Mouse (Mus musculus): ENCODE measurements around the gene Erc2. TPM values are rescaled to one million over a fixed set of nuclear protein-coding genes. Genes with fewer than 3 reads are reported as not detected.

Gene Erc2
- total RNA-seq, 2 experiments from 2014 or later = 0.36 to 0.41 TPM

DNA sequence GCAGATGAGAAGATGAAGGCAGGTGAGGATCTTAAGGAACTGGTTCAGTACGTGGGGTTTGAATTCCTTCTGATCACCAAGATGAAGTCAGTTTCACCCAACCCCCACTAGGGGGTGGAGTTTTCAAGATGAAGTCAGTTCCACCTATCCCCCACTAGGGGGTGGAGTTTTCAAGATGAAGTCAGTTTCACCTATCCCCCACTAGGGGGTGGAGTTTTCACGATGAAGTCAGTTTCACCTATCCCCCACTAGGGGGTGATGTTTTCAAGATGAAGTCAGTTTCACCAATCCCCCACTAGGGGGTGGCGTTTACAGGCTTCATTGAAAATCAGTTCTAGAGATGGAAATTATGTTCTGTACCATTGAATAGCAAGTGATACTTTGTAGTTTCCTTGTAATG, 181.7 kb downstream of the Erc2 start:
- intact Hi-C loops (cut with DNase I) = no loop called here
- no peak overlapping the region for H3K27ac ChIP-seq
- no peak for DNase-seq
- no peak overlapping the region for H3K4me3 ChIP-seq
- TF ChIP-seq CTCF (IDR thresholded peaks at IDR 0.05) = peak; percentile 85

DNA sequence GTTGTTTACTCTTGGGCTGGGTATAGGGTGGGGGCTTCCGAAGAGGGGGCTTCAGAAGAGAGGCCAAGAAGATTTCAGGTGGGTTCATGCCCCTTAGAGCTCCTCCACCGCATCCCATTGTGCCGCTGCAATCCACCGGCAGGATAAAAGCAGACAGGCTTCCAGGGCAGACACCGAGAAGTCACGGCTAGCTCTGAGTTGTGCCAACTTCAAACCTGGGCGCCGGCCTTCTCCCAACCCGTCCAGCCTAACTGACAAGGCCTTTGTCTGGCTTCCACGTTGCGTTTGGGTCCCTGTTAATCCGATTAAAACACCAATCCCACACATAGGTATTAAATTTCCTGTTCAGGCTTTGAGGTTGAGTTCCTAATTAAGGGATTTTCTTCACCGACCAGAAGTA, 182.8 kb downstream of the Erc2 start:
- DNase-seq = no peak
- intact Hi-C loops (cut with DNase I) = loop anchor here (5.0 kb wide), 3 partner anchors 1287 to 1637 kb away; no protein-coding TSS in a partner anchor
- TF ChIP-seq CTCF (IDR thresholded peaks at IDR 0.05) = no peak
- Histone ChIP-seq H3K27ac (no peak overlapping the region), H3K4me3 (no peak overlapping the region)

DNA sequence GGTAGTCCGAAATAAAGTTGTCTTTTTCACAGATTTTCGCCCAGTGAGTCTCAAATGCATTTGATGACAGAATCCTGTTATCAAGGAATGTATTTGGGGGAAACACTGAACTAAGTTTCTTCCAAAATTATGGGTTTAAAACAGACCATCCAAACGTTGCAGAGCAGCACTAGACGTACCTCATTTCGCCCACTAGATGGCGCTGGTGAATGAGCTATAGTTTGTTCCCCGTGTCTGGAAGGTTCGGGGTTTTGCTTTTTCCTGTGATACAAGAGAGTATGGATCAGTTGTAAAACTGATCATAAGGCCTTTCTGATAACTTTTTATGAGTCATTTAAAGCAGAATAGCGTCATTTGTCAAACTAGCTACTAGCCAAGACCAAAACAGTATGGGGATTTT, 185.9 kb downstream of the Erc2 start:
- TF ChIP-seq CTCF (IDR thresholded peaks at IDR 0.05) = peak; percentile 94
- no peak overlapping the region for H3K27ac ChIP-seq
- DNase-seq = peak; percentile 49
- peak overlapping the region; percentile 31; the same call in 1 of the 2 replicates for H3K4me3 ChIP-seq
- intact Hi-C loops (cut with DNase I) = loop anchor here (2.0 to 5.0 kb wide), 4 partner anchors 699 to 1634 kb away; no protein-coding TSS in a partner anchor

DNA sequence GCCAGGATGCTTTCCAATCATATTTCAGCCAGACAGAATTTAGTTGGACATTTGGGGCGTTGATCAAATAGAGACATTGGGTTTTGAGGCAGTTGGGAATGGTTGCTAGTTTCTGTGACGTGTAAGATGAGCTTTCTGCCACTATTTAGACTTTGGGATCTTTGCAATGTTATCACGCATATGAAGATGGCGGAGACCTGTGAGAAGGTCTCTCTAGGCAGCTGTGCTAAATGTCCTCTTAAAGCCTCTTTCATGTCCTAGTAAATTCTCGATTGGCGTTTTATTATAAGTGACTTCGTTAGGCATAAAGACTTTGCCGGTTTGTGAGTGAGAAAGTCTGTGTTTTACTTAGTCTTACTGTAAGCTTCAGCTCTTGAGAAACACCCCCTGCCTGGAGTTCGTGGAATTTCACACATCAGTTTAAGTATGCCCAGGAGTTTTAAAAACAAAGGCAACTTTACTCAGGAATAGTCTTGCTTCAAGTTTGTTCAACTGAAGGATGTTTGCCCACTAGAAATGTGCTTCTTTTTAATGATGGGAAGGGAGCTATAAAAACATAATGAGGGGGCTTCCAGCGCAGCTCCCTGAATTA, 186.4 kb downstream of the Erc2 start:
- TF ChIP-seq CTCF (IDR thresholded peaks at IDR 0.05) = no peak
- H3K27ac ChIP-seq = no peak overlapping the region
- no peak for DNase-seq
- peak overlapping the region; percentile 31; the same call in 1 of the 2 replicates for H3K4me3 ChIP-seq
- intact Hi-C loops (cut with DNase I) = loop anchor here (2.0 to 5.0 kb wide), 4 partner anchors 698 to 1634 kb away; no protein-coding TSS in a partner anchor

- Histone ChIP-seq H3K27ac (no peak overlapping the region), H3K4me3 (no peak overlapping the region)
- intact Hi-C loops (cut with DNase I) = loop anchor here (10.0 kb wide), 1 partner anchor 144 kb away; no protein-coding TSS in a partner anchor
- DNase-seq = no peak
- no peak for TF ChIP-seq CTCF (IDR thresholded peaks at IDR 0.05)
Observed at GRCm38 (mm10) chr14:27810790-27811189, 188.6 kb downstream of the Erc2 start.

GRCm38 (mm10) chr14:27811649-27812048, 189.4 kb downstream of the Erc2 start:
- intact Hi-C loops (cut with DNase I) = loop anchor here (10.0 kb wide), 1 partner anchor 143 kb away; no protein-coding TSS in a partner anchor
- no peak for DNase-seq
- TF ChIP-seq CTCF (IDR thresholded peaks at IDR 0.05) = no peak
- Histone ChIP-seq H3K27ac (no peak overlapping the region), H3K4me3 (no peak overlapping the region)

- DNase-seq = no peak
- Histone ChIP-seq H3K4me3 (no peak overlapping the region), H3K27ac (no peak overlapping the region)
- intact Hi-C loops (cut with DNase I) = loop anchor here (10.0 kb wide), 1 partner anchor 139 kb away; no protein-coding TSS in a partner anchor
- no peak for TF ChIP-seq CTCF (IDR thresholded peaks at IDR 0.05)
Observed at GRCm38 (mm10) chr14:27815739-27816138, 193.5 kb downstream of the Erc2 start.

GRCm38 (mm10) chr14:27818986-27819385, 196.8 kb downstream of the Erc2 start:
- intact Hi-C loops (cut with DNase I) = loop anchor here (10.0 kb wide), 1 partner anchor 136 kb away; no protein-coding TSS in a partner anchor
- Histone ChIP-seq H3K4me3 (no peak overlapping the region), H3K27ac (no peak overlapping the region)
- DNase-seq = no peak
- no peak for TF ChIP-seq CTCF (IDR thresholded peaks at IDR 0.05)

DNA sequence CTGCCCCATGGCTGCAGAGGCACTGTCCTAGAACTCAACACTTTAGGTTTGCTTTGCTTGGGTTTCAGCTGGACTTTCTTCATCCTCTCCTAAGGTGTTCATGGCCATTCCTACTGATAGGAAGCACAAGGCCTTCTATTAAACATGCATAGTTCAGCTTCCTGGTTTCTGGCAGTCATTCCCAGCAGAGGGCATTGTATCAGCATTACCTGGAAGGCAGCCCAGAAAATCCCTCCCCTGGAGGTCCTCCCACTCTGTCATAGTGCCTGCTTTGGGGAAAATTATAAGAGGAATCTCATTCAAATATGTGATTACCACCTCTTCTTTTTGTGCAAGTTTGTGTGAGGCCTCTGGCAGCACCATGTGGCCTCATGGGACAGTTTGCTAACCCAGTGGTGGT, 199.6 kb downstream of the Erc2 start:
- no peak for TF ChIP-seq CTCF (IDR thresholded peaks at IDR 0.05)
- DNase-seq = no peak
- no peak overlapping the region for H3K4me3 ChIP-seq
- intact Hi-C loops (cut with DNase I) = no loop called here
- no peak overlapping the region for H3K27ac ChIP-seq

- TF ChIP-seq CTCF (IDR thresholded peaks at IDR 0.05) = no peak
- no peak overlapping the region for H3K4me3 ChIP-seq
- no peak for DNase-seq
- H3K27ac ChIP-seq = no peak overlapping the region
- intact Hi-C loops (cut with DNase I) = no loop called here
Observed at GRCm38 (mm10) chr14:27822566-27822965, 200.3 kb downstream of the Erc2 start.

- intact Hi-C loops (cut with DNase I) = no loop called here
- TF ChIP-seq CTCF (IDR thresholded peaks at IDR 0.05) = no peak
- no peak overlapping the region for H3K27ac ChIP-seq
- H3K4me3 ChIP-seq = no peak overlapping the region
- peak; percentile 31 for DNase-seq
Observed at GRCm38 (mm10) chr14:27823048-27823447, 200.8 kb downstream of the Erc2 start.

DNA sequence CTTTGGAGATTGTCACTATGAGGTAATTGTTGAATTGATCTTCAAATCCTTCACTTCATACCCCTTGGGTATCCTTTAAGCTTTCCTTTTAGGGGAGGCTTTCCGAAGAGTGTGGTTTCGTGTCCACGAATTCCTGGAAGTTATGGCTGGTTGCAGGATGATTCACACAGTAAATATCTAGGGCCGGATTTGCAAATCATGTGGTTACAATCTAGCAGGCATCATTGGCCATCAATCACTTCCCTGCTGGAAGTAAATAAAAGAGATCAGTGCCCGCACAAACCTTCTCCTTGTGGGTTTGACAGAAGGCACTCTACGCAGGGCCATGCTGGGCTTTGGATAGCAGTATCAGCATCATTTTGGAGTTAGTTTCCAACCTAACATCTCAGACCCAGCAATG, 201.7 kb downstream of the Erc2 start:
- no peak overlapping the region for H3K4me3 ChIP-seq
- no peak for TF ChIP-seq CTCF (IDR thresholded peaks at IDR 0.05)
- no peak for DNase-seq
- intact Hi-C loops (cut with DNase I) = no loop called here
- H3K27ac ChIP-seq = no peak overlapping the region

DNA sequence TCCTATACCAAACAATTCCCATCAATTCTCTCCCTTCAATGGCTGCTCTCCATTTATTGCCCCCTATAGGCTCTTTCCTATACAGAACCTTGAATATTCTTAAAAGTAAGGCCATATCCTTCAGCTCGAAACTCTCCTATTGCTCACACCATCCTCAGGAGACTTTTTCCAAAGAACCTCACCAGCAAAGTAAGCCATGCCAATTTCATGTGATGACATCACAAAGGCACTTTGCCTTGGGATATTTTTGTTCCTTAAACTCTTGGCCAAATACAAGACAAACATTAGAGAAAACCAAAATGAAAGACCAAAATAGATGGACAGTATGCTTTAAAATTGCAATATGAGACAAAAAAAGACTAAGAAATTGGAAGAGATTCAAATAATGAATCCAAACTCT, 204.6 kb downstream of the Erc2 start:
- intact Hi-C loops (cut with DNase I) = no loop called here

GRCm38 (mm10) chr14:27828089-27828488, 205.9 kb downstream of the Erc2 start:
- TF ChIP-seq CTCF (IDR thresholded peaks at IDR 0.05) = no peak
- intact Hi-C loops (cut with DNase I) = no loop called here
- no peak for DNase-seq
- no peak overlapping the region for H3K27ac ChIP-seq
- no peak overlapping the region for H3K4me3 ChIP-seq

More for the DNA sequence above, 204.6 kb downstream of the Erc2 start:
- no peak for DNase-seq
- H3K27ac ChIP-seq = no peak overlapping the region
- H3K4me3 ChIP-seq = no peak overlapping the region
- TF ChIP-seq CTCF (IDR thresholded peaks at IDR 0.05) = no peak

All from gastrocnemius, adult 2 months (tissue).